Mouse (Mus musculus) kidney, adult 2 months (tissue): ENCODE measurements around the gene Appl2.

ENCODE experiments used
- CTCF ChIP-seq: fragments of 200-500 bp; conservative IDR thresholded peaks from 2 replicates; pipeline ENCODE4 v1.5.1; 2011; ENCODE audit warnings: low read depth, mild to moderate bottlenecking, control low read depth, low read length, moderate library complexity, mixed read lengths; ENCODE audit not compliant: insufficient read depth, insufficient read length
- POLR2A ChIP-seq: fragments of 200-500 bp; IDR thresholded peaks from one replicate; pipeline ENCODE4 v1.6.1; 2011; ENCODE audit warnings: low read depth, low read length, control low read depth

GRCm38 (mm10) chr10:83612648-83613215 lies 35.8 kb downstream of the Appl2 start:
- TF ChIP-seq CTCF (no peak), POLR2A (no peak)
